Mouse (Mus musculus): ENCODE results near the gene Vmn2r39.
"Not testable (repeated sequence)": the region's sequence is repeated elsewhere in the genome, so short reads cannot be mapped to it uniquely, and the experiment has no call there.

The Vmn2r39 gene

GRCm38 (mm10) chr7:9030698-9031097, at the start of gene Vmn2r39:
TSS of gene Vmn2r39 (minus strand) at chr7:9030798.
- not testable (repeated sequence) for DNase-seq

GRCm38 (mm10) chr7:9065353-9065752, 34.8 kb upstream of the Vmn2r39 start:
- DNase-seq: not testable (repeated sequence)

Data from cerebellum, postnatal 25 days (tissue).